Mouse (Mus musculus) liver, embryonic 16.5 days (tissue): Measurements from ENCODE around the gene Lipe. TPM values are rescaled to one million over a fixed set of nuclear protein-coding genes. Genes with fewer than 3 reads are reported as not detected.
A peak's percentile ranks its signal among the peaks of the same experiment; 100 is the strongest.

Source experiments
- ATAC-seq: fragments of 200-750 bp; cut with Nextera tagmentation; 2 replicates; pipeline ENCODE4 v1.8.0; 2017; ENCODE audit warnings: low read depth, mild to moderate bottlenecking, moderate number of reproducible peaks, moderate library complexity
- H3K27ac ChIP-seq: fragments of 300-500 bp; sonication (generic); 2 replicates; pipeline ENCODE4 v1.5.1; 2014; ENCODE audit warnings: mild to moderate bottlenecking, low read length
- H3K27me3 ChIP-seq: fragments of 300-500 bp; sonication (generic); 2 replicates; pipeline ENCODE4 v1.6.1; 2014; ENCODE audit warnings: low read depth, low read length, mixed read lengths; ENCODE audit not compliant: control insufficient read depth, insufficient read depth
- H3K36me3 ChIP-seq: fragments of 300-500 bp; sonication (generic); 2 replicates; pipeline ENCODE4 v1.6.1; 2014; ENCODE audit warnings: mild to moderate bottlenecking; ENCODE audit not compliant: control insufficient read depth, insufficient read depth
- H3K4me1 ChIP-seq: fragments of 300-500 bp; sonication (generic); 2 replicates; pipeline ENCODE4 v1.6.1; 2014; ENCODE audit warnings: low read depth, low read length, mixed read lengths; ENCODE audit not compliant: control insufficient read depth
- H3K4me2 ChIP-seq: fragments of 300-500 bp; sonication (generic); 2 replicates; pipeline ENCODE4 v1.6.1; 2014; ENCODE audit warnings: low read depth, low read length, mixed read lengths
- H3K4me3 ChIP-seq: fragments of 300-500 bp; sonication (generic); 2 replicates; pipeline ENCODE4 v1.5.1; 2014; ENCODE audit warnings: low read depth, mild to moderate bottlenecking, low read length
- H3K9ac ChIP-seq: fragments of 300-500 bp; sonication (generic); 2 replicates; pipeline ENCODE4 v1.6.1; 2014; ENCODE audit warnings: low read depth, low read length
- H3K9me3 ChIP-seq: fragments of 300-500 bp; sonication (generic); replicated peaks from 2 replicates; pipeline ENCODE4 v1.6.1; 2016; ENCODE audit warnings: low read length; ENCODE audit not compliant: control insufficient read depth
- WGBS: fragments of 180-500 bp; shearing (Covaris S2); extraction: QIAGEN DNeasy Blood & Tissue Kit; methylation state at CpG from one replicate; pipeline ENCODE4 v1.1.7; 2014; ENCODE audit not compliant: insufficient replicate concordance; 5-methylcytosine and 5-hydroxymethylcytosine counted together
- polyA plus RNA-seq: library from polyadenylated mRNA; unstranded; fragments of >200 nt; fragmentation: Nextera tagmentation; extraction: Ambion mirVana; gene quantifications from 2 replicates; pipeline ENCODE4 v1.2.1, GENCODE M21; 2015

Lipe gene
- polyA plus RNA-seq, 1 experiment from 2014 or later: 3.8 TPM

GRCm38 (mm10) chr7:25384818-25385217, 13.7 kb downstream of the Lipe start:
- ATAC-seq: no peak
- Histone ChIP-seq H3K9me3 (no peaks in the 10 kb centered on the region), H3K4me2 (no peak overlapping the region), H3K9ac (no peak overlapping the region), H3K36me3 (0 out of 2 replicates have a peak, but pooled peaks cover 3% of the 10 kb centered on the region), H3K27me3 (no peaks in the 10 kb centered on the region), H3K4me3 (no peak overlapping the region), H3K27ac (no peak overlapping the region), H3K4me1 (peaks cover 35% of the 10 kb centered on the region)
- WGBS: 41% methylated on average over 9 of the region's 9 CpGs

- no peak overlapping the region for H3K9ac ChIP-seq
- no peak overlapping the region for H3K27ac ChIP-seq
- H3K4me1 ChIP-seq: peaks cover 35% of the 10 kb centered on the region
- no peak overlapping the region for H3K4me3 ChIP-seq
- H3K27me3 ChIP-seq: no peaks in the 10 kb centered on the region
- no peak for ATAC-seq
- no peaks in the 10 kb centered on the region for H3K9me3 ChIP-seq
- H3K4me2 ChIP-seq: no peak overlapping the region
- 0 out of 2 replicates have a peak, but pooled peaks cover 3% of the 10 kb centered on the region for H3K36me3 ChIP-seq
- 79% methylated on average over 13 of the region's 13 CpGs for WGBS
Measured at GRCm38 (mm10) chr7:25384318-25384717, 14.2 kb downstream of the Lipe start.

GRCm38 (mm10) chr7:25383891-25384290, 14.6 kb downstream of the Lipe start:
- no peak for ATAC-seq
- Histone ChIP-seq H3K4me1 (peaks cover 34% of the 10 kb centered on the region), H3K36me3 (0 out of 2 replicates have a peak, but pooled peaks cover 3% of the 10 kb centered on the region), H3K27me3 (no peaks in the 10 kb centered on the region), H3K4me2 (no peak overlapping the region), H3K27ac (no peak overlapping the region), H3K4me3 (no peak overlapping the region), H3K9me3 (no peaks in the 10 kb centered on the region), H3K9ac (no peak overlapping the region)
- WGBS: 59% methylated on average over 4 of the region's 4 CpGs

- H3K36me3 ChIP-seq: 0 out of 2 replicates have a peak, but pooled peaks cover 3% of the 10 kb centered on the region
- no peaks in the 10 kb centered on the region for H3K27me3 ChIP-seq
- H3K4me2 ChIP-seq: no peak overlapping the region
- no peak for ATAC-seq
- 77% methylated on average over 7 of the region's 7 CpGs for WGBS
- H3K4me3 ChIP-seq: no peak overlapping the region
- no peak overlapping the region for H3K27ac ChIP-seq
- H3K9ac ChIP-seq: no peak overlapping the region
- peaks cover 34% of the 10 kb centered on the region for H3K4me1 ChIP-seq
- H3K9me3 ChIP-seq: no peaks in the 10 kb centered on the region
Measured at GRCm38 (mm10) chr7:25383385-25383784, 15.1 kb downstream of the Lipe start.

- H3K27ac ChIP-seq: no peak overlapping the region
- H3K4me2 ChIP-seq: no peak overlapping the region
- H3K36me3 ChIP-seq: 0 out of 2 replicates have a peak, but pooled peaks cover 3% of the 10 kb centered on the region
- no peak overlapping the region for H3K4me3 ChIP-seq
- peaks cover 34% of the 10 kb centered on the region for H3K4me1 ChIP-seq
- no peaks in the 10 kb centered on the region for H3K9me3 ChIP-seq
- H3K27me3 ChIP-seq: no peaks in the 10 kb centered on the region
- no peak overlapping the region for H3K9ac ChIP-seq
- ATAC-seq: no peak
Measured at GRCm38 (mm10) chr7:25382541-25382940, 16.0 kb downstream of the Lipe start.

- Histone ChIP-seq H3K4me2 (no peak overlapping the region), H3K4me3 (no peak overlapping the region), H3K36me3 (0 out of 2 replicates have a peak, but pooled peaks cover 3% of the 10 kb centered on the region), H3K27me3 (no peaks in the 10 kb centered on the region), H3K9me3 (no peaks in the 10 kb centered on the region), H3K27ac (no peak overlapping the region), H3K4me1 (peaks cover 29% of the 10 kb centered on the region), H3K9ac (no peak overlapping the region)
- whole genome bisulfite sequencing: 62% methylated on average over 3 of the region's 3 CpGs
- no peak for ATAC-seq
Measured at GRCm38 (mm10) chr7:25381284-25381680, 17.2 kb downstream of the Lipe start.

- Histone ChIP-seq H3K9ac (no peak overlapping the region), H3K36me3 (0 out of 2 replicates have a peak, but pooled peaks cover 3% of the 10 kb centered on the region), H3K4me3 (no peak overlapping the region), H3K4me1 (peaks cover 23% of the 10 kb centered on the region), H3K9me3 (no peaks in the 10 kb centered on the region), H3K27ac (no peak overlapping the region), H3K4me2 (no peak overlapping the region), H3K27me3 (no peaks in the 10 kb centered on the region)
- WGBS: 43% methylated on average over 18 of the region's 18 CpGs
- peak; percentile 51 for ATAC-seq
Measured at GRCm38 (mm10) chr7:25380392-25381283, 17.9 kb downstream of the Lipe start.

- H3K27me3 ChIP-seq: no peaks in the 10 kb centered on the region
- peak; percentile 50 for ATAC-seq
- 3% methylated on average over 42 of the region's 42 CpGs for WGBS
- H3K36me3 ChIP-seq: 0 out of 2 replicates have a peak, but pooled peaks cover 3% of the 10 kb centered on the region
- H3K9me3 ChIP-seq: no peaks in the 10 kb centered on the region
- H3K4me2 ChIP-seq: peak overlapping the region; percentile 77
- peak overlapping the region; percentile 44 for H3K9ac ChIP-seq
- H3K27ac ChIP-seq: no peak overlapping the region
- peak overlapping the region; percentile 48 for H3K4me3 ChIP-seq
- peaks cover 18% of the 10 kb centered on the region for H3K4me1 ChIP-seq
Measured at GRCm38 (mm10) chr7:25379551-25380351, 18.8 kb downstream of the Lipe start.
